Mouse (Mus musculus): ENCODE data around the gene Rnf111. TPM values are rescaled to one million over a fixed set of nuclear protein-coding genes. Genes with fewer than 3 reads are reported as not detected.
A peak's percentile ranks its signal among the peaks of the same experiment; 100 is the strongest.
"Not testable (repeated sequence)": the region's sequence is repeated elsewhere in the genome, so short reads cannot be mapped to it uniquely, and the experiment has no call there.

Gene Rnf111
- polyA plus RNA-seq (2015; fragmentation: Nextera tagmentation; extraction: Ambion mirVana), result 20.8 and 21.6 TPM in 2 replicates

DNA sequence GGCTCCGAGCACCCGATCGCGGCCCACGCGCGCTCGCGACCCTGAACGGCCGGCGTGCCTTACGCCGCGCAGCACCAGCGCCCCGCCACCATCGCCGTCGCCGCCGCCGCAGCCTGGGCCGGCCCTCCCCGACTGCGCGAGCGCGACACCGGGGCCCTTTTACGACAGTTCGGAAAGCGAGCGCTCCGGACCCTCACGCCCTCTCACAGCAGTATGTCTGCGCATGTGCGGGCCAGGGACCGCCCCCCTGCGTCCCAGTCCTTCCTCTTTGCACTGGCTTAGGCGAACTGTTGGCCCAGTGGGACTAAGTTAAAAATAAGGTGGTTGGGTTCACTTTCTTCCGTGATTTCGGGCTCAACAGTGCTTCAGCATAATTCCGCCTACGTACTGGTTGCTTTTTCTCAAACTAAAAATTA lies at the start of gene Rnf111:
Gene Rnf111 (minus strand): TSS at position 100 of the 416 bp plus-strand sequence.
- H3K27me3 ChIP-seq (replicated peaks), result peaks cover 9% of the 10 kb centered on the region; the same call in 1 of the 2 replicates
- peak; percentile 91 for ATAC-seq (ENCODE audit: extremely low read depth, insufficient number of reproducible peaks, low FRiP score, low TSS enrichment)
- H3K9ac ChIP-seq, result peak within 1 kb of the TSS; percentile 99
- WGBS, result under 1% methylated on average over 37 of the region's 45 CpGs
- H3K4me2 ChIP-seq, result peak within 1 kb of the TSS; percentile 81
- H3K4me1 ChIP-seq, result peaks cover 21% of the 10 kb centered on the region
- peak within 1 kb of the TSS; percentile 97 for H3K4me3 ChIP-seq
- H3K27ac ChIP-seq (replicated peaks), result peak within 1 kb of the TSS; percentile 99
- H3K36me3 ChIP-seq, result peaks cover 16% of the 10 kb centered on the region
- H3K9me3 ChIP-seq, result no peaks in the 10 kb centered on the region

DNA sequence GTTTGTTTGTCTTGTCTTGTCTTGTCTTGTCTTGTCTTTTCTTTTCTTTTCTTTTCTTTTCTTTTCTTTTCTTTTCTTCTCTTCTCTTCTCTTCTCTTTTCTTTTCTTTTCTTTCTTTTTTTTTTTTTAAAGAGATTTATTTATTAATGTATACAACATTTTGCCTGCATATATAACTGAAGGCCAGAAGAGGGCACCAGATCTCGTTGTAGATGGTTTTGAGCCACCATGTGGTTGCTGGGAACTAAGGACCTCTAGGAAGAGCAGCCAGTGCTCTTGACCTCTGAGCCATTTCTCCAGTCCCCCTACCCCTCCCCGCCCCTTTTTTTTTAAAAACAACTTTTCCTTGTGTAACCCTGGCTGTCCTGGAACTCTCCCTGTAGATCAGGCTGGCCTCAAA lies 48.7 kb upstream of the Rnf111 start:
- 93% methylated on average over 2 of the region's 2 CpGs for WGBS
- not testable (repeated sequence) for H3K4me2 ChIP-seq; H3K27me3 ChIP-seq (replicated peaks); H3K4me3 ChIP-seq; ATAC-seq (ENCODE audit: extremely low read depth, insufficient number of reproducible peaks, low FRiP score, low TSS enrichment); H3K4me1 ChIP-seq; H3K9ac ChIP-seq; H3K27ac ChIP-seq (replicated peaks)
- H3K36me3 ChIP-seq, result peaks cover 36% of the 10 kb centered on the region
- H3K9me3 ChIP-seq, result peaks cover 15% of the 10 kb centered on the region; the same call in 1 of the 2 replicates

DNA sequence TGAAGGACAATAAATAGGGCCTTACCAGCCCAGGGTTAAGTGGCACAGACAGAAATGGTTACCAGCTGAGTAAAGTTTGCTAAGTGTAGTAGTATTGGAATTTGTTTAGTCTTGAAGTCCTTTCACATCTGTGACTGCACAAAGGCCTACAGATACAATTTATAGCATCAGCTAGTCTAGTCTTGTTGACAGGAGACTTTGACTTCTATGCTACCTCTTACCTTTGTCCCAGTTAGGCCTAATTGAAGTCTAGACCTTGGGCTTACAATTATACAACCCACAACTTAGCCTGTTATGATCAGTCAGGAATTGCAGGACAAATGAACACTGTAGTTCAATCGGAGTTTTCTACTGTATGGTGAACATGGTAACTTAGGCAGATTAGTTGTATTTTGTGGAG lies 48.0 kb upstream of the Rnf111 start:
- no peak overlapping the region for H3K27ac ChIP-seq (replicated peaks)
- H3K9me3 ChIP-seq, result peaks cover 15% of the 10 kb centered on the region; the same call in 1 of the 2 replicates
- H3K4me2 ChIP-seq, result no peak overlapping the region
- peaks cover 36% of the 10 kb centered on the region for H3K36me3 ChIP-seq
- ATAC-seq (ENCODE audit: extremely low read depth, insufficient number of reproducible peaks, low FRiP score, low TSS enrichment), result no peak
- peaks cover 6% of the 10 kb centered on the region for H3K4me1 ChIP-seq
- no peak overlapping the region for H3K4me3 ChIP-seq
- no peaks in the 10 kb centered on the region for H3K27me3 ChIP-seq (replicated peaks)
- no peak overlapping the region for H3K9ac ChIP-seq
- WGBS, result 92% methylated on average over 1 of the region's 1 CpGs

DNA sequence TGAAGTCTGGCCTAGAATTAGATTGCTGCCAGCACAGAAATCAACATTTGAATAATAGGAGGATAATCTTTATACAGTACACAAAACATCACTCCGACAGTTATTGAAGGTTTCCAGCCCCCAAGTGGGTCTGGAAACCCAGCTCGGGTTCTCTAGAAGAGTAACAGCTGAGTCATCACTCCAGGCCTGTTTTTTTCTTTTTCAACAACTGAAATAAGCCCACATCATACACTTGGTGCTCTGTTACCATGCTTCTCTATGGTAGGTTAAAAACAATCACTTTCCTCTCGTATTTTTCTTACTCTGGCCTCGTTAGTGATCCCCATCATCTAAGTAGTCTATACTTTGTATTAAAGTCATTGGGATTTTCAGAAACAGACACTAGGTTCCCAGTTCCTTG lies 44.8 kb upstream of the Rnf111 start:
- Histone ChIP-seq H3K4me3 (no peak overlapping the region), H3K4me1 (peaks cover 25% of the 10 kb centered on the region), H3K27me3 (replicated peaks) (no peaks in the 10 kb centered on the region), H3K9me3 (peaks cover 11% of the 10 kb centered on the region; the same call in 1 of the 2 replicates), H3K27ac (replicated peaks) (no peak overlapping the region), H3K4me2 (no peak overlapping the region), H3K36me3 (peaks cover 39% of the 10 kb centered on the region), H3K9ac (no peak overlapping the region)
- no peak for ATAC-seq (ENCODE audit: extremely low read depth, insufficient number of reproducible peaks, low FRiP score, low TSS enrichment)
- WGBS, result 81% methylated on average over 4 of the region's 4 CpGs

DNA sequence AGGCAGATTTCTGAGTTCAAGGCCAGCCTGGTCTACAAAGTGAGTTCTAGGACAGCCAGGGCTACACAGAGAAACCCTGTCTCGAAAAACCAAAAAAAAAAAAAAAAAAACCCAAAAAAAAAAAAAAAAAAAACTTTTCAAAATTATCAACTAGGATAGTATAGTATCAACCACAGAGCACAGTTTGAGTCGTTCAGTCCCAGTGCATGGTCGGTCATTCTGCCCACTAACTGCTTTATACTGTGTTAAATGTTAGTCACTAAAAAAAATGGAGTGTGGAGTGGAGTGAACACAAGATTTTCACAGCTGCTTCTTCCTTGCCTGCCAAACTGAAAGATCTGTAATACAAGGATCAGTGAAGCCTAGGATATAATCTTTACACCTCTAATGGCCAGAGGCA lies 43.1 kb upstream of the Rnf111 start:
- 75% methylated on average over 2 of the region's 3 CpGs for WGBS
- Histone ChIP-seq H3K4me1 (peaks cover 28% of the 10 kb centered on the region), H3K36me3 (peaks cover 24% of the 10 kb centered on the region)
- H3K4me3 ChIP-seq; H3K4me2 ChIP-seq; H3K27me3 ChIP-seq (replicated peaks); ATAC-seq (ENCODE audit: extremely low read depth, insufficient number of reproducible peaks, low FRiP score, low TSS enrichment); H3K9ac ChIP-seq; H3K9me3 ChIP-seq; H3K27ac ChIP-seq (replicated peaks): not testable (repeated sequence)

DNA sequence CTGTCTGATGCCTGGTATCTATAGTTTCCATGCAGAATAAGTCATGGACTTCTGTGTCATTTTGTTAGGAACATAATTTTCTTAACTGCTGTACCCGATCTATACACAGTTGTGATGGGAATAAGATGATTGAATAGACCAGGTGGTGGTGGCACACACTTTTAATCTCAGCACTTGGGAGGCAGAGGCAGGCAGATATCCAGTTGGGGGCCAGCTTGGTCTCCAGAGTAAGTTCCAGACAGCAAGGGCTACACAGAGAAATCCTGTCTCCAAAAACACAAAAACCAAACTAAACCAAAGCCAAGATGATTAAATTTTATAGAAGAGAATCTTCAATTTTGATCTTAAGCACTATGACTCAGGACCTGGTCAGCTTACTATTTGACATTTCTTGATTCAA lies 41.3 kb upstream of the Rnf111 start:
- Histone ChIP-seq H3K36me3 (peaks cover 17% of the 10 kb centered on the region), H3K4me1 (peaks cover 31% of the 10 kb centered on the region), H3K4me3 (no peak overlapping the region), H3K9me3 (no peaks in the 10 kb centered on the region), H3K27me3 (replicated peaks) (no peaks in the 10 kb centered on the region), H3K9ac (no peak overlapping the region), H3K27ac (replicated peaks) (no peak overlapping the region), H3K4me2 (no peak overlapping the region)
- 65% methylated on average over 1 of the region's 1 CpGs for WGBS
- ATAC-seq (ENCODE audit: extremely low read depth, insufficient number of reproducible peaks, low FRiP score, low TSS enrichment), result no peak

DNA sequence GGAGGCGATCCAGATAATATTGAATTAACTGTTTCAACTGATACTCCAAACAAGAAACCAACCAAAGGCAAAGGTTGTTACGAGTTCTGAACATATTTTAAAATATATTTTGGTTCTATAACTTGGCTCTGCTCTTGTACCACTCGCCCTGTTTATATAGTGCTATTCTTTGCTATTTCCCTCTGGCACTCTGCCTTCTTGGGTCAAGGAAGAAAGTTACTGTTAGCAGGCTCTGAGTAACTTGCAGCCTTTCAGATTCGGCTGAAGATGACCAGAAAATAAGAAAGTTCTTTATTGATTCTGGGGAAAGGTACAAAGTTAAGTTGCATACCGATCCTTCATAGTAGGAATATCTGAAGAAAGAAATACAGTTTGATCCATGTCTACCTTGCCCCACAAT lies 40.5 kb upstream of the Rnf111 start:
- H3K9me3 ChIP-seq, result no peaks in the 10 kb centered on the region
- peaks cover 31% of the 10 kb centered on the region for H3K4me1 ChIP-seq
- H3K27ac ChIP-seq (replicated peaks), result peak overlapping the region; percentile 99; the same call in 1 of the 2 replicates
- peak overlapping the region; percentile 96 for H3K9ac ChIP-seq
- H3K36me3 ChIP-seq, result peaks cover 14% of the 10 kb centered on the region
- H3K4me3 ChIP-seq, result peak overlapping the region; percentile 93
- peak overlapping the region; percentile 95 for H3K4me2 ChIP-seq
- ATAC-seq (ENCODE audit: extremely low read depth, insufficient number of reproducible peaks, low FRiP score, low TSS enrichment), result no peak
- H3K27me3 ChIP-seq (replicated peaks), result no peaks in the 10 kb centered on the region
- 67% methylated on average over 5 of the region's 5 CpGs for WGBS

DNA sequence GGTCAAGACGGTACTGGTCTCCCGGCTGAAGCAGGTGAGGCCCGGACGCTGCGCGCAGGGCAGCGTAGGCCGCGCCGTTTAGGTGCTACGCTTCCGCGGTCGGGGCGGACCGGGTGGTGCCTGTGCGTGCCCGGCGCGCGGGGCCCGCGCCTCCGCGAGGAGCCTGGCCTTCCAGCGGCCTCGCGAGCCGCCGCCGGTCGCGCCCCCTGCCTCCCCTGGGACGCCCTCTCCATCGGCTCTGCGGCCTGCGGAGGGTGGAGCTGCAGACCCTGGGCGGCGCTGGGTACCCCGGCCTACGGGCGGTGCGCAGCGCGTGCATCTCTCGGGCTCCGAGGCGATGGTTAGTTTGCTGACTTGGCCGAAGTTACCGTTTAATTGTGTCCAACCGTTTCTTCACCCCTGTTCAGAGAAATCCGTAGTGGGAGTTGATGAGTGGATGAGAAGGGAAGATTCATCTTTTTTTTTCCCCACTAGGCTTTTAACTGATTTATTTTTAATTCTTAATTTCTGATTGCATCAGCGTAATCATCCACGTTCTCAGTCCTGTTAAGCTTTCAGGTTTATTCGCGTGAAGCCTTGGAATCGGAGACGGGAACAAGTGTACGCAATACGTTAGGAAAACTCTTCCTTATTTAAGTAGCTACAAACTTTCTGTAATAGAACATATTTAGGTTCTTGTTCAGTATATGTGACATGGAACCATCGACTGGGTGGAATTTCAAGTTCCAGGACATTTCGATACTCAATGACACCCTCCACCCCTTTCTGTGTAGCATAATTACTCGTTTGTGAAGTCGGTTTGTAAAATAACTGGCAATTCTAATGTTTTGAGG lies 39.7 kb upstream of the Rnf111 start:
- Histone ChIP-seq H3K27ac (replicated peaks) (peak overlapping the region; percentile 99), H3K4me1 (peaks cover 31% of the 10 kb centered on the region), H3K9me3 (no peaks in the 10 kb centered on the region), H3K27me3 (replicated peaks) (no peaks in the 10 kb centered on the region), H3K4me3 (peak overlapping the region; percentile 93), H3K9ac (peak overlapping the region; percentile 96), H3K4me2 (peak overlapping the region; percentile 95), H3K36me3 (peaks cover 9% of the 10 kb centered on the region)
- WGBS, result 2% methylated on average over 64 of the region's 64 CpGs
- peak; percentile 74 for ATAC-seq (ENCODE audit: extremely low read depth, insufficient number of reproducible peaks, low FRiP score, low TSS enrichment)

DNA sequence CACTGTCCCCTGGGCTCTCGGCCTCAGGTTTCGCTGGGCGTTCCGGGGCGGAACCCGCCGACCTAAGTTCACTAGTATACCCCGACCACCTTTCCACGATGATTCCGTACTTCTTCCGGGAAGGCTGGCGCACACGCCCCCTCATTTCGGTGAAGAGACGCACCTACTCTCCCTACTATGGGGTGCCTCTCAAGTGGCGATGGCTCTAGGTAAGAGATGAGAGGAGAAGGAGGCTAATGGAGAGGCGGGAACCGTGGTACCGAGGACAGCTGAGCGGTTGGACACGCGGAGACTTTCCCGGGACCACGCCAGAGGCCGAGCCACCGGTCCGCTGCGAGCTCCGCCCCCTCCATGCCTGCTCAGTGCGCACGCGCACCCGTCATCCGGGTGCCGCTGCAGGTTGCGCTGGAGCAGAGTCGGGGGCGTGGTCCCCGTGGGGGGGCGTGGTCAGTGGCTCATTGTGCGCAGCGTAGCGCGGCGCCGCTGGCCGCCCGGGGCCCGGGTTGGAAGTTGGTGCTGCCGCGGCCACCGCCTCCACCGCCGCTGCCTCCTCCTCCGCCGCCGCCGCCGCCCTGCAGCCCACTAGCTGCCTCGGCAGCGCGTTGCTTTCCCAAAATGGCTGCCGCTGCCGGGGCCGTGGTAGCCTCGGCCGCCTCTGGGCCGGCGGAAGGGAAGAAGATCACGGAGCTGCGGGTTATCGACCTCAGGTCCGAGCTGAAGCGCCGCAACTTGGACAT lies 38.9 kb upstream of the Rnf111 start, which contains the start of gene Sltm:
Gene Sltm (plus strand): TSS at position 450 of the 737 bp plus-strand sequence.
- Histone ChIP-seq H3K4me3 (peak within 1 kb of the TSS; percentile 93), H3K27ac (replicated peaks) (peak within 1 kb of the TSS; percentile 99), H3K4me2 (peak within 1 kb of the TSS; percentile 95), H3K4me1 (peaks cover 31% of the 10 kb centered on the region), H3K27me3 (replicated peaks) (no peaks in the 10 kb centered on the region), H3K9me3 (no peaks in the 10 kb centered on the region), H3K36me3 (peaks cover 7% of the 10 kb centered on the region; the same call in 1 of the 2 replicates), H3K9ac (peak within 1 kb of the TSS; percentile 96)
- ATAC-seq (ENCODE audit: extremely low read depth, insufficient number of reproducible peaks, low FRiP score, low TSS enrichment), result peak; percentile 94
- WGBS, result under 1% methylated on average over 65 of the region's 75 CpGs

DNA sequence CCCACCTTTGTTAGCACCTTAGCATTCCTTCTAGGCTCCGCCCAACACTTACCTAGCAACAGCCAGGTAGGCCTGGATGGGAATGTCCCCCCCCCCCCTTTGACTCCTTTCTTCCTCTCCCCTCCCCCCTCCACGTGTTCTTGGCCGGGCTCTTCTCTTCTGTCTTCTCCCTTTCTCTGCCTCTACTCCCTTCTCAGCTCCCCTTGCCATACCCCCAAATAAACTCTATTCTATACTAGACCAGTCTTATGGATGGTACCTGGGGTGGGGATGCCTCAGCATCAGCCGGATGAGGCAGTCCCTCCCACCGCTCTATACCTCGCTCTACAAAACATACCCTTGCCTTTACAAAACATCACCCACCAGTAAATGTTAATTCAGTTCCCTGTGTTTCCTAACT lies 38.1 kb upstream of the Rnf111 start:
- H3K9me3 ChIP-seq, result no peaks in the 10 kb centered on the region
- H3K27ac ChIP-seq (replicated peaks), result no peak overlapping the region
- peak overlapping the region; percentile 95 for H3K4me2 ChIP-seq
- peak overlapping the region; percentile 96 for H3K9ac ChIP-seq
- WGBS, result 5% methylated on average over 6 of the region's 6 CpGs
- no peaks in the 10 kb centered on the region for H3K27me3 ChIP-seq (replicated peaks)
- H3K4me1 ChIP-seq, result peaks cover 24% of the 10 kb centered on the region
- peaks cover 7% of the 10 kb centered on the region; the same call in 1 of the 2 replicates for H3K36me3 ChIP-seq
- ATAC-seq (ENCODE audit: extremely low read depth, insufficient number of reproducible peaks, low FRiP score, low TSS enrichment), result no peak
- peak overlapping the region; percentile 93 for H3K4me3 ChIP-seq

DNA sequence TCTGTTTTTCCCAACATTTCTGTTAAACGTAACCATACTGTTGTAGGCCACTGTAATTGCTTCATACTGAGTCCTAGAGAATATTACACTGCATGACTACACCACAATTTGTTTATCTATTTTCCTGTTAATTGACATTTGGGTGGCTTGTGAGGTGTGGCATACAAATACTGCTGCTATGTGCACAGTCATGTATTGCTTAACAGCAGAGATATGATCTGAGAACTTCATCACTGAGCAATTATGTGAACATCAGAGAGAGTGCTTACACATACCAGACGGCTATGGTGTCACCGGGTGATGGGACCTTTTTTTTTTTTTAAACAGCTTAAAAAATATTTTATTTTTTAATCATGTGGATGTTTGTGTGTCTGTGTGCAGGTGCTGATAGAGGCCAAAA lies 29.8 kb upstream of the Rnf111 start:
- Histone ChIP-seq H3K27ac (replicated peaks) (no peak overlapping the region), H3K36me3 (no peaks in the 10 kb centered on the region), H3K9me3 (no peaks in the 10 kb centered on the region), H3K4me3 (no peak overlapping the region), H3K9ac (no peak overlapping the region), H3K27me3 (replicated peaks) (no peaks in the 10 kb centered on the region), H3K4me1 (no peaks in the 10 kb centered on the region), H3K4me2 (no peak overlapping the region)
- WGBS, result 67% methylated on average over 3 of the region's 3 CpGs
- no peak for ATAC-seq (ENCODE audit: extremely low read depth, insufficient number of reproducible peaks, low FRiP score, low TSS enrichment)
